Mouse (Mus musculus) testis, adult 2 months (tissue): ENCODE data around the gene Crip1.

Experiments
- CTCF ChIP-seq: fragments of 200-500 bp; IDR thresholded peaks from 2 replicates; pipeline ENCODE4 v1.5.1; 2012; ENCODE audit warnings: low read depth, mild to moderate bottlenecking, inconsistent platforms, low read length, moderate library complexity; ENCODE audit not compliant: control insufficient read depth, insufficient read depth, insufficient replicate concordance
- POLR2A ChIP-seq: fragments of 200-500 bp; IDR thresholded peaks from 2 replicates; pipeline ENCODE4 v1.6.1; 2012; ENCODE audit warnings: low read depth, mild to moderate bottlenecking, inconsistent platforms, low read length, moderate library complexity; ENCODE audit not compliant: control insufficient read depth

DNA sequence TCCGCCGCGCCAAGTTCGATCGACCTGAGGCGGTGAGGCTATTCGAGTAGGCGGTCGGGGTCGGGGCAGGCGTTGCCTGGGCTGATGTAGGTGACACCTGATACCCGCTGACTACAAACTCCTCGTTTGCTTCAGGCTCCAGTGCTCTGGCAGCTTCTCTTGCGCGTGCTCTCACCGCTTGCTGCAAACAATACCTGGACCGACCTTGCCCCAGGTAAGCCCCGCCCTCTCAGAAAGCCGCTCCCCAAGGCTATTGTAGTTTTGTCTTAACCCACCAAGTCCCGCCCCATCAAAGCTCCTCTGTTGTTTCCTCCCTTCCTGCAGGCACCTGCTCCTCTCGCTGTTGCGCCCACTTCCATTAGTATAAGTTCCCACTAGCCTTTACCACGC, 10.4 kb downstream of the Crip1 start:
- TF ChIP-seq POLR2A (no peak), CTCF (no peak)
